Mouse (Mus musculus) brain, embryonic 14.5 days (tissue): Measurements from ENCODE around the gene 0610030E20Rik. TPM values are rescaled to one million over a fixed set of nuclear protein-coding genes. Genes with fewer than 3 reads are reported as not detected.
A peak's percentile ranks its signal among the peaks of the same experiment; 100 is the strongest.

Source experiments
- DNase-seq: peaks from one replicate; pipeline ENCODE4 v3.0.0-alpha.2; 2011; ENCODE audit warnings: low read depth
- CTCF ChIP-seq: fragments of 200-500 bp; IDR thresholded peaks from 2 replicates; pipeline ENCODE4 v1.5.1; 2012; ENCODE audit warnings: inconsistent platforms, mild to moderate bottlenecking, moderate library complexity, borderline replicate concordance; ENCODE audit not compliant: insufficient read depth, insufficient read length; ENCODE audit errors: extremely low read depth
- POLR2A ChIP-seq: fragments of 200-500 bp; IDR thresholded peaks from 2 replicates; pipeline ENCODE4 v1.6.1; 2012; ENCODE audit warnings: mild to moderate bottlenecking, inconsistent platforms, borderline replicate concordance; ENCODE audit not compliant: poor library complexity, insufficient read depth, insufficient read length, severe bottlenecking; ENCODE audit errors: extremely low read depth
- polyA plus RNA-seq: library from polyadenylated mRNA; depleted of rRNA; stranded (reverse); fragments of >200 nt; gene quantifications from 2 replicates; pipeline ENCODE4 v1.2.3, GENCODE M21; 2012; rRNA removed

0610030E20Rik gene
- 20.8 and 26.5 TPM in 2 replicates for polyA plus RNA-seq

- DNase-seq: peak; percentile 87
- peak; percentile 16; the same call in 1 of the 2 replicates for TF ChIP-seq POLR2A
- TF ChIP-seq CTCF: peak; percentile 6; the same call in 1 of the 2 replicates
These were observed at the start of gene 0610030E20Rik for GRCm38 (mm10) chr6:72347166-72347941. TSS of gene 0610030E20Rik (plus strand) at chr6:72347317.

GRCm38 (mm10) chr6:72297825-72298224 is 49.3 kb upstream of the 0610030E20Rik start:
- TF ChIP-seq CTCF: no peak

GRCm38 (mm10) chr6:72302349-72302925 is 44.7 kb upstream of the 0610030E20Rik start:
- DNase-seq: no peak
- TF ChIP-seq POLR2A: no peak
- TF ChIP-seq CTCF: no peak

More at GRCm38 (mm10) chr6:72297825-72298224, 49.3 kb upstream of the 0610030E20Rik start:
- no peak for DNase-seq

GRCm38 (mm10) chr6:72303510-72303909 is 43.6 kb upstream of the 0610030E20Rik start:
- no peak for DNase-seq
- no peak for TF ChIP-seq POLR2A
- no peak for TF ChIP-seq CTCF

GRCm38 (mm10) chr6:72312198-72312597 is 34.9 kb upstream of the 0610030E20Rik start:
- DNase-seq: no peak
- TF ChIP-seq POLR2A (no peak), CTCF (no peak)

GRCm38 (mm10) chr6:72313124-72313867 is 33.8 kb upstream of the 0610030E20Rik start:
- DNase-seq: no peak
- TF ChIP-seq POLR2A (no peak), CTCF (no peak)

GRCm38 (mm10) chr6:72315384-72315783 is 31.7 kb upstream of the 0610030E20Rik start:
- no peak for DNase-seq
- TF ChIP-seq POLR2A (no peak), CTCF (no peak)

GRCm38 (mm10) chr6:72316044-72316443 is 31.1 kb upstream of the 0610030E20Rik start:
- TF ChIP-seq POLR2A (no peak), CTCF (no peak)

GRCm38 (mm10) chr6:72318440-72318839 is 28.7 kb upstream of the 0610030E20Rik start:
- TF ChIP-seq POLR2A (no peak), CTCF (no peak)
- no peak for DNase-seq

More at GRCm38 (mm10) chr6:72316044-72316443, 31.1 kb upstream of the 0610030E20Rik start:
- no peak for DNase-seq

GRCm38 (mm10) chr6:72319019-72319418 is 28.1 kb upstream of the 0610030E20Rik start:
- TF ChIP-seq CTCF: peak; percentile 45; the same call in 1 of the 2 replicates
- TF ChIP-seq POLR2A: no peak
- DNase-seq: peak; percentile 46

- DNase-seq: no peak
- no peak for TF ChIP-seq CTCF
- no peak for TF ChIP-seq POLR2A
These were observed 24.2 kb upstream of the 0610030E20Rik start for GRCm38 (mm10) chr6:72322936-72323335.
